Mouse (Mus musculus): ENCODE data around the gene Inhbe.

DNA sequence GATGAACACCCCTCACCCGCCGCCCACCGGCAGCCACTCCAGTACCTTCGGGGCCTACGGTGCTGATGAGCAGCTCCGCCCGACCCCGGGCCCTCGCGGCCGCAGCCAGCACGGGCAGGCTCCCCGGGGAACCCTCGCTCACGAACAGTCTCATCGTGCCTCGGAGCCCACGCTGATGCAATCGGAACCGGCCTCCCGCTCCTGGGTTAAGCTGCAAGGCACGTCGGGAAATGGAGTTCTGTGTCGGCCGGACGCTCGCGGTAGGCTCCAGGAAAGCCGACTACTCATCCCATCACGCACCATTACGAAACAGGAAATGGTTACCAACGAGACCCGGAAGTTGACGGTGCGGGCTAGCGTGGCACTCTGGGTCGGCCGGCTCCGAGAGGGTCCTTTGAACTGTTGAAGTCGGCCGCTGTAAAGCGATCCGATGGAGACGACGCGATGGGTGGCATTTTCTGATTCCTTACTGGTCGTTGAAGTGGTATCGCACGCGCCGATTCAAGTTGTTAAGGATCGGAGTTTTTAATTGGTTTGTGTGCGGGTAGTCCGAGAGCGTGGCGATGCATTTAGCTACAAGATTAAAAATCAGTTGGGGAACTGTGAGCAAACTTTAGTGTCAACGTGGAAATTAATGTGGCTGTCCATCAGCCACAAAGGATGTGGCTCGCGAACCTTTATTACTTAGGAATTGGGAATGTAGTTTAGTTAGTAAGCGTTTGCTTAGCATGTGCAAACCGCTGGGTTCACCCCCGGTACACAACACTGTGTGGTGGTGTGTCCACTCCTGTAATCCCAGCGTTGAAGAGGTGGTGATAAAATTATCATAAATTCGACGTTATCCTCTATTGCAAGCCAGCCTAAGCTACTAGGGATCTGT, 42.5 kb downstream of the Inhbe start, which contains the start of gene Mars:
- TF ChIP-seq GATA1 (IDR thresholded peaks at IDR 0.05; ENCODE audit: borderline replicate concordance, low read length) (no peak), FLI1 (IDR thresholded peaks at IDR 0.05; ENCODE audit: low read length) (peak; percentile 83)

All from megakaryocyte, embryonic 14.5 days (primary cell).